Mouse (Mus musculus): ENCODE results near the gene Sipa1l3. TPM values are rescaled to one million over a fixed set of nuclear protein-coding genes. Genes with fewer than 3 reads are reported as not detected.

Sipa1l3 gene
- total and polyA plus RNA-seq, 3 experiments: 8.9 to 10.7 (median 9.1) TPM

GRCm38 (mm10) chr7:29421240-29421908 is 97.1 kb downstream of the Sipa1l3 start:
- H3K9ac ChIP-seq (ENCODE audit: low read depth, low read length): no peak overlapping the region
- intact Hi-C loops (cut with DNase I): loop anchor here (10.0 kb wide), 1 partner anchor 63 kb away; no protein-coding TSS in a partner anchor
- 46% methylated on average over 12 of the region's 12 CpGs for WGBS
- peaks cover 11% of the 10 kb centered on the region for H3K4me1 ChIP-seq (ENCODE audit: control insufficient read depth, insufficient read depth, low read length)
- H3K4me3 ChIP-seq: no peak overlapping the region
- H3K36me3 ChIP-seq (ENCODE audit: control insufficient read depth, insufficient read depth, low read length): no peaks in the 10 kb centered on the region
- H3K79me2 ChIP-seq (replicated peaks; ENCODE audit: control insufficient read depth, insufficient read depth, low read length): no peaks in the 10 kb centered on the region
- H3K27ac ChIP-seq: no peak overlapping the region
- TF ChIP-seq POLR2A (IDR thresholded peaks at IDR 0.05; ENCODE audit: insufficient read depth, low read depth, low read length) (no peak), CTCF (IDR thresholded peaks at IDR 0.05) (no peak), EP300 (IDR thresholded peaks at IDR 0.05; ENCODE audit: insufficient read depth, low read depth, low read length) (no peak)
- no peak for DNase-seq
- H3K27me3 ChIP-seq (ENCODE audit: control insufficient read depth, insufficient read depth, low read length): no peaks in the 10 kb centered on the region

- DNase-seq: no peak
- TF ChIP-seq EP300 (IDR thresholded peaks at IDR 0.05; ENCODE audit: insufficient read depth, low read depth, low read length) (no peak), POLR2A (IDR thresholded peaks at IDR 0.05; ENCODE audit: insufficient read depth, low read depth, low read length) (no peak), CTCF (IDR thresholded peaks at IDR 0.05) (no peak)
Measured at GRCm38 (mm10) chr7:29419836-29420235, 98.6 kb downstream of the Sipa1l3 start.

GRCm38 (mm10) chr7:29418231-29418630 is 100.2 kb downstream of the Sipa1l3 start:
- no peak overlapping the region for H3K4me3 ChIP-seq
- H3K79me2 ChIP-seq (replicated peaks; ENCODE audit: control insufficient read depth, insufficient read depth, low read length): no peaks in the 10 kb centered on the region
- no peaks in the 10 kb centered on the region for H3K27me3 ChIP-seq (ENCODE audit: control insufficient read depth, insufficient read depth, low read length)
- H3K9ac ChIP-seq (ENCODE audit: low read depth, low read length): no peak overlapping the region
- H3K27ac ChIP-seq: no peak overlapping the region
- H3K4me1 ChIP-seq (ENCODE audit: control insufficient read depth, insufficient read depth, low read length): peaks cover 5% of the 10 kb centered on the region
- 60% methylated on average over 6 of the region's 6 CpGs for WGBS
- no peak for TF ChIP-seq EP300 (IDR thresholded peaks at IDR 0.05; ENCODE audit: insufficient read depth, low read depth, low read length)
- no peak for TF ChIP-seq CTCF (IDR thresholded peaks at IDR 0.05)
- TF ChIP-seq POLR2A (IDR thresholded peaks at IDR 0.05; ENCODE audit: insufficient read depth, low read depth, low read length): no peak
- intact Hi-C loops (cut with DNase I): no loop called here
- no peak for DNase-seq
- H3K36me3 ChIP-seq (ENCODE audit: control insufficient read depth, insufficient read depth, low read length): no peaks in the 10 kb centered on the region

More at GRCm38 (mm10) chr7:29419836-29420235, 98.6 kb downstream of the Sipa1l3 start:
- no peak overlapping the region for H3K4me3 ChIP-seq
- peaks cover 6% of the 10 kb centered on the region for H3K4me1 ChIP-seq (ENCODE audit: control insufficient read depth, insufficient read depth, low read length)
- no peaks in the 10 kb centered on the region for H3K79me2 ChIP-seq (replicated peaks; ENCODE audit: control insufficient read depth, insufficient read depth, low read length)
- 68% methylated on average over 4 of the region's 4 CpGs for WGBS
- no peak overlapping the region for H3K27ac ChIP-seq
- no peak overlapping the region for H3K9ac ChIP-seq (ENCODE audit: low read depth, low read length)
- no peaks in the 10 kb centered on the region for H3K27me3 ChIP-seq (ENCODE audit: control insufficient read depth, insufficient read depth, low read length)
- intact Hi-C loops (cut with DNase I): loop anchor here (10.0 kb wide), 1 partner anchor 65 kb away; no protein-coding TSS in a partner anchor
- H3K36me3 ChIP-seq (ENCODE audit: control insufficient read depth, insufficient read depth, low read length): no peaks in the 10 kb centered on the region

GRCm38 (mm10) chr7:29417332-29418069 is 100.9 kb downstream of the Sipa1l3 start:
- TF ChIP-seq CTCF (IDR thresholded peaks at IDR 0.05) (no peak), POLR2A (IDR thresholded peaks at IDR 0.05; ENCODE audit: insufficient read depth, low read depth, low read length) (no peak), EP300 (IDR thresholded peaks at IDR 0.05; ENCODE audit: insufficient read depth, low read depth, low read length) (no peak)
- WGBS: 55% methylated on average over 8 of the region's 8 CpGs

GRCm38 (mm10) chr7:29416906-29417305 is 101.5 kb downstream of the Sipa1l3 start:
- Histone ChIP-seq H3K4me1 (ENCODE audit: control insufficient read depth, insufficient read depth, low read length) (peaks cover 2% of the 10 kb centered on the region; the same call in 1 of the 2 replicates), H3K36me3 (ENCODE audit: control insufficient read depth, insufficient read depth, low read length) (no peaks in the 10 kb centered on the region), H3K27me3 (ENCODE audit: control insufficient read depth, insufficient read depth, low read length) (no peaks in the 10 kb centered on the region), H3K79me2 (replicated peaks; ENCODE audit: control insufficient read depth, insufficient read depth, low read length) (no peaks in the 10 kb centered on the region), H3K27ac (no peak overlapping the region), H3K4me3 (no peak overlapping the region), H3K9ac (ENCODE audit: low read depth, low read length) (no peak overlapping the region)
- 69% methylated on average over 2 of the region's 2 CpGs for WGBS
- no peak for DNase-seq
- intact Hi-C loops (cut with DNase I): no loop called here
- TF ChIP-seq POLR2A (IDR thresholded peaks at IDR 0.05; ENCODE audit: insufficient read depth, low read depth, low read length) (no peak), EP300 (IDR thresholded peaks at IDR 0.05; ENCODE audit: insufficient read depth, low read depth, low read length) (no peak), CTCF (IDR thresholded peaks at IDR 0.05) (no peak)

More at GRCm38 (mm10) chr7:29417332-29418069, 100.9 kb downstream of the Sipa1l3 start:
- Histone ChIP-seq H3K27ac (no peak overlapping the region), H3K27me3 (ENCODE audit: control insufficient read depth, insufficient read depth, low read length) (no peaks in the 10 kb centered on the region), H3K4me3 (no peak overlapping the region), H3K4me1 (ENCODE audit: control insufficient read depth, insufficient read depth, low read length) (peaks cover 4% of the 10 kb centered on the region), H3K79me2 (replicated peaks; ENCODE audit: control insufficient read depth, insufficient read depth, low read length) (no peaks in the 10 kb centered on the region), H3K36me3 (ENCODE audit: control insufficient read depth, insufficient read depth, low read length) (no peaks in the 10 kb centered on the region), H3K9ac (ENCODE audit: low read depth, low read length) (no peak overlapping the region)
- intact Hi-C loops (cut with DNase I): no loop called here
- DNase-seq: no peak

Measured in heart, adult 2 months (tissue).